12 mouse cellular contexts compared by ENCODE assay signal in the genomic region with DNA sequence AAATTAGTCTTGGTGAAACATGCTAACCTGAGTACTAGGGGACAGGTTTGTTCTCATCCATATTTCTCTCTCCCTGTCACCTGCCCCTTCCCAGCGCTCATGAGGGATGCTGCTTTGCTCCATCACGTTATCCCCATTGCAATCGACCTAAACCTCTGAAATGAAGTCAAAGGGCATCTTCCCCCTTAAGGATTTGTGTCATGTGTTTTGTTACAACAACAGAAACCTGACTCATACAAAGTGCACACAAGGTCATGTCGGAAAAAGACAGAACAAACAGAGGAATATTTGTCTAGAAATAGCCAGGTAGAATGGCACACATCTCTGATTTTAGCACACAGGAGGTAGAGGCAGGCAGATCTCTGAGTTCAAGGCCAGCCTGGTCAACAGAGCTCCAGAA.
"Had no signal": no experiment of that assay in that cellular context is flagged by ENCODE, and none has a peak within 500 bp of the region (broad histone marks: within the 10 kb centered on the region; RNA-seq: fewer than 3 reads in every experiment).

No protein-coding gene starts in this region.

- DNase-seq: retina, postnatal 1 day; right cerebral cortex, adult 18-20 months; right cerebral cortex, postnatal 14 days; right cerebral cortex, postnatal 25 days; right cerebral cortex, postnatal 4 days; spleen, adult 18-20 months; thymus, adult 18-20 months; thymus, adult 2 months; thymus, postnatal 14 days; thymus, postnatal 25 days; thymus, postnatal 36 days; thymus, postnatal 4 days had no signal
